Mouse (Mus musculus) G1E (cell line): Measurements from ENCODE around the gene Jmy. TPM values are rescaled to one million over a fixed set of nuclear protein-coding genes. Genes with fewer than 3 reads are reported as not detected.
A peak's percentile ranks its signal among the peaks of the same experiment; 100 is the strongest.
"Not testable (repeated sequence)": the region's sequence is repeated elsewhere in the genome, so short reads cannot be mapped to it uniquely, and the experiment has no call there.

Source experiments
- ATAC-seq: 2 replicates; pipeline ENCODE4 v1.8.0; 2016; ENCODE audit warnings: mild to moderate bottlenecking; ENCODE audit not compliant: insufficient number of reproducible peaks, poor library complexity, low FRiP score, severe bottlenecking; ENCODE audit errors: extremely low read depth
- DNase-seq: peaks from one replicate; pipeline ENCODE4 v3.0.0; 2012; ENCODE audit warnings: low spot score
- H3K27me3 ChIP-seq: 2 replicates; pipeline ENCODE4 v1.6.1; 2012; ENCODE audit warnings: mild to moderate bottlenecking, low read length, inconsistent platforms; ENCODE audit not compliant: insufficient read depth
- H3K36me3 ChIP-seq: replicated peaks from 2 replicates; pipeline ENCODE3; 2012; ENCODE audit warnings: mild to moderate bottlenecking, inconsistent platforms
- H3K4me1 ChIP-seq: 2 replicates; pipeline ENCODE4 v1.6.1; 2012; ENCODE audit warnings: low read depth, low read length, inconsistent platforms, mixed read lengths; ENCODE audit not compliant: insufficient read depth
- H3K4me3 ChIP-seq: 2 replicates; pipeline ENCODE4 v1.5.1; 2012; ENCODE audit warnings: low read depth, mild to moderate bottlenecking, inconsistent platforms, low read length, moderate library complexity, mixed read lengths
- H3K9me3 ChIP-seq: replicated peaks from 2 replicates; pipeline ENCODE4 v1.6.1; 2012; ENCODE audit warnings: inconsistent platforms
- CTCF ChIP-seq: IDR thresholded peaks from 2 replicates; pipeline ENCODE4 v1.5.1; 2012; ENCODE audit warnings: low read depth, low read length, inconsistent platforms, mixed read lengths
- GATA1 ChIP-seq: IDR thresholded peaks from 2 replicates; pipeline ENCODE4 v1.6.1; 2012; ENCODE audit warnings: borderline replicate concordance, low read length, inconsistent platforms, mixed read lengths
- GATA2 ChIP-seq: IDR thresholded peaks from 2 replicates; pipeline ENCODE4 v1.6.1; 2012; ENCODE audit warnings: low read depth, low read length, inconsistent platforms, borderline replicate concordance
- POLR2AphosphoS5 ChIP-seq: IDR thresholded peaks from 2 replicates; pipeline ENCODE4 v1.6.1; 2012; ENCODE audit warnings: low read depth, low read length, inconsistent platforms; ENCODE audit not compliant: insufficient replicate concordance
- TAL1 ChIP-seq: conservative IDR thresholded peaks from 2 replicates; pipeline ENCODE4 v1.6.1; 2012; ENCODE audit warnings: low read depth, low read length, inconsistent platforms, mixed read lengths
- polyA plus RNA-seq: library from polyadenylated mRNA; stranded (reverse); fragments of >175 nt; gene quantifications from 2 replicates; pipeline ENCODE4 v1.2.3, GENCODE M21; 2012
- total RNA-seq, 2 experiments: library from RNA; stranded (forward) in 1 of 2; stranded (reverse) in 1 of 2; fragments of 200-1000 nt in 1 of 2; fragments of >200 nt in 1 of 2; fragmentation: Nextera tagmentation in 1 of 2; gene quantifications; 2 replicates each; pipeline ENCODE4 v1.2.3; 2014 to 2017

Gene Jmy
- total and polyA plus RNA-seq, 3 experiments: 14.7 to 41.3 (median 15.4) TPM

GRCm38 (mm10) chr13:93517223-93517622 is 17.6 kb upstream of the Jmy start:
- Histone ChIP-seq H3K9me3 (no peaks in the 10 kb centered on the region), H3K36me3 (no peaks in the 10 kb centered on the region), H3K27me3 (peaks cover 19% of the 10 kb centered on the region), H3K4me1 (no peaks in the 10 kb centered on the region), H3K4me3 (no peak overlapping the region)
- no peak for DNase-seq
- no peak for ATAC-seq
- no peak for TF ChIP-seq GATA1
- no peak for TF ChIP-seq GATA2
- no peak for TF ChIP-seq CTCF

GRCm38 (mm10) chr13:93514000-93514795 is 14.6 kb upstream of the Jmy start:
- DNase-seq: no peak
- H3K4me1 ChIP-seq: peaks cover 2% of the 10 kb centered on the region; the same call in 1 of the 2 replicates
- H3K9me3 ChIP-seq: no peaks in the 10 kb centered on the region
- H3K36me3 ChIP-seq: no peaks in the 10 kb centered on the region
- TF ChIP-seq TAL1 (no peak), POLR2AphosphoS5 (no peak), GATA2 (no peak), GATA1 (no peak), CTCF (no peak)
- no peak for ATAC-seq
- H3K27me3 ChIP-seq: peaks cover 19% of the 10 kb centered on the region
- H3K4me3 ChIP-seq: no peak overlapping the region

GRCm38 (mm10) chr13:93510447-93511180 is 11.0 kb upstream of the Jmy start:
- Histone ChIP-seq H3K36me3 (no peaks in the 10 kb centered on the region), H3K27me3 (peaks cover 26% of the 10 kb centered on the region), H3K9me3 (no peaks in the 10 kb centered on the region), H3K4me1 (peaks cover 2% of the 10 kb centered on the region; the same call in 1 of the 2 replicates), H3K4me3 (no peak overlapping the region)
- no peak for DNase-seq
- no peak for ATAC-seq
- TF ChIP-seq GATA2 (no peak), CTCF (no peak), POLR2AphosphoS5 (no peak), TAL1 (no peak), GATA1 (no peak)

GRCm38 (mm10) chr13:93506920-93507319 is 7.3 kb upstream of the Jmy start:
- ATAC-seq, H3K36me3 ChIP-seq, DNase-seq: not testable (repeated sequence)

GRCm38 (mm10) chr13:93501724-93502123 is 2.1 kb upstream of the Jmy start:
- Histone ChIP-seq H3K36me3 (peaks cover 4% of the 10 kb centered on the region), H3K9me3 (no peaks in the 10 kb centered on the region), H3K4me3 (no peak overlapping the region), H3K27me3 (no peaks in the 10 kb centered on the region; the same call in 1 of the 2 replicates), H3K4me1 (peaks cover 18% of the 10 kb centered on the region)
- ATAC-seq: no peak
- no peak for DNase-seq
- no peak for TF ChIP-seq CTCF
- TF ChIP-seq TAL1: no peak
- no peak for TF ChIP-seq GATA2
- TF ChIP-seq POLR2AphosphoS5: no peak
- TF ChIP-seq GATA1: no peak

More at GRCm38 (mm10) chr13:93506920-93507319, 7.3 kb upstream of the Jmy start:
- peaks cover 24% of the 10 kb centered on the region for H3K27me3 ChIP-seq
- not testable (repeated sequence) for H3K4me3 ChIP-seq, H3K9me3 ChIP-seq, H3K4me1 ChIP-seq

- DNase-seq (no peak), ATAC-seq (no peak)
- H3K9me3 ChIP-seq: no peaks in the 10 kb centered on the region
Observed at GRCm38 (mm10) chr13:93499973-93500633, 495 bp upstream of the Jmy start.

More at GRCm38 (mm10) chr13:93499973-93500633, 495 bp upstream of the Jmy start:
- H3K4me1 ChIP-seq: peaks cover 26% of the 10 kb centered on the region
- TF ChIP-seq TAL1 (no peak), GATA2 (no peak), GATA1 (no peak), CTCF (no peak), POLR2AphosphoS5 (no peak)
- H3K36me3 ChIP-seq: peaks cover 11% of the 10 kb centered on the region
- H3K4me3 ChIP-seq: peak overlapping the region; percentile 92
- no peaks in the 10 kb centered on the region for H3K27me3 ChIP-seq
